Mouse (Mus musculus): ENCODE measurements around the gene Zfp526. TPM values are rescaled to one million over a fixed set of nuclear protein-coding genes. Genes with fewer than 3 reads are reported as not detected.
A peak's percentile ranks its signal among the peaks of the same experiment; 100 is the strongest.

Gene Zfp526
- polyA plus RNA-seq, 1 experiment = 8.7 TPM

DNA sequence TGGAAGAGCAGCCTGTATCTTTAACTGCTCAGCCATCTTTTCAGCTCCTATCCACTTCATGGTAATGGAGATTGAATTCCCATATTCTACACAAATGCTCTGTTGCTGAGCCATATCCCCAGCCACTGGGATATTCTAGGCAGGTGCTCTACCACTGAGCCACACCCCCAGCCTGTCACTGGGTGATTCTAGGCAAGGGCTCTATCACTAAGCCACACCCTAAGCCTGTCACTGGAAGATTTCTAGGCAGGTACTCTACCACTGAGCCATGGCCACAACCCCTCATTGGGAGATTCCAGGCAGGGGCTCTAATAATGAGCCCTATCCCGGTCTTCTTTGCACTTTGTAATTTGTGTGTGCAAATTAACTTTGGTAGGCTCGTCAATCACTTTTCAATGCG is 26.1 kb upstream of the Zfp526 start:
- 82% methylated on average over 3 of the region's 3 CpGs for WGBS
- no peak for TF ChIP-seq CTCF (IDR thresholded peaks at IDR 0.05; ENCODE audit: extremely low read depth, insufficient read length, insufficient replicate concordance, low read depth, low read length)
- no peak for TF ChIP-seq POLR2A (IDR thresholded peaks at IDR 0.05; ENCODE audit: low read depth, low read length)
- no peaks in the 10 kb centered on the region for H3K27me3 ChIP-seq (ENCODE audit: control insufficient read depth, insufficient read depth, low read length)
- H3K27ac ChIP-seq (ENCODE audit: insufficient read depth, low read depth, low read length) = no peak overlapping the region
- H3K36me3 ChIP-seq (ENCODE audit: control insufficient read depth, insufficient read depth, low read length) = no peaks in the 10 kb centered on the region
- peaks cover 6% of the 10 kb centered on the region; the same call in 1 of the 2 replicates for H3K4me1 ChIP-seq (ENCODE audit: control insufficient read depth, insufficient read depth, insufficient read length, low read length)
- H3K4me3 ChIP-seq (ENCODE audit: low read depth, low read length) = no peak overlapping the region

DNA sequence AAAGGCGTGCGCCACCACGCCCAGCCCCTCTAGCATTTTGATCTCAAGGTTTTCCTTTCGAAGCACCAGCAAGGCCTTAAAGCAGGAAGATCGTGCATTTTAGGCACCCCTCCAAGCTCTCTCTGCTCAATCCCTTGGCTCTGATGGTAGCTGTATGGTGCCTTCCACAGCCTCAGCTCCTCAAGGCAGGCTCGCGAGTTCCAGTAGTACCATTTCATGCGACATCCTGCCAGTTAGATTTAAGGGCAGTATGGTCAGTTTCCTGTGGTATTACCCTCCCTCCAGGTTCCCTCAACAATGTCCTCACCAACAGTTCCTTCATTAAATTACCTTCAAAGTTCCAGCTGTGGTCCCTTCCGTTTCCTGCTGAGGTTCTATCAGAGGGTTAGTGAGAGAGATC is 25.1 kb upstream of the Zfp526 start:
- peaks cover 6% of the 10 kb centered on the region; the same call in 1 of the 2 replicates for H3K4me1 ChIP-seq (ENCODE audit: control insufficient read depth, insufficient read depth, insufficient read length, low read length)
- WGBS = 78% methylated on average over 9 of the region's 9 CpGs
- TF ChIP-seq POLR2A (IDR thresholded peaks at IDR 0.05; ENCODE audit: low read depth, low read length) = no peak
- no peak for TF ChIP-seq CTCF (IDR thresholded peaks at IDR 0.05; ENCODE audit: extremely low read depth, insufficient read length, insufficient replicate concordance, low read depth, low read length)
- no peak overlapping the region for H3K27ac ChIP-seq (ENCODE audit: insufficient read depth, low read depth, low read length)
- no peaks in the 10 kb centered on the region for H3K27me3 ChIP-seq (ENCODE audit: control insufficient read depth, insufficient read depth, low read length)
- no peaks in the 10 kb centered on the region; the same call in 1 of the 2 replicates for H3K36me3 ChIP-seq (ENCODE audit: control insufficient read depth, insufficient read depth, low read length)
- H3K4me3 ChIP-seq (ENCODE audit: low read depth, low read length) = no peak overlapping the region

DNA sequence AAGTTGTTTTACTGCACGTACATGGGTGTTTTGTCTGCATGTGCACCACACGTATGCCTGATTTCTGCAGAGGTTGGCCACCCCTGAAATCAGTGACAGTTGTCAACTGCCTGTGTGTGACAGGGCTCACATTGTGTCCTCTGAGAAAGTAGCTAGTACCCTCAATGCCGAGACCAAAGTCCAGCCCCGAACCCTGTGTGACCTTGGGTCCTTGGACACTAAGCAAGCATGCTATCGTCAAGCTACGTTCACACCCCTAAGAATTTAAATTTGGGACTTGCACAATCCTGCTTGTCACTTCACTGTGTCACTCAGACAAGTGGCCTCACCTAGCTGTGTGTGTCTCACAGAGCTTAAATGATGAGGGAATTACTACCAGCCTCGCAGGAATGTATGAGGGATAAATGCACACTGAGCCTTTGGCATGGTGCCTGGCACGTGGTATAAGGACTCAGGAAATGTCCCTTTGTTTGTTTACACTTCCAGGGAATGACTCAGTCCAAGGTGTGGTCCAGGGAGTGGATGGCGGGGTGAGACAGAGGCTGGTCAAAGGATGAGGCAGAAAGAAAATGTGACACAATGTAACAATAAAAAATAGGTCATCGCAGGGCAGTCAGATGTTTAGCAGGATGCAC is 23.7 kb upstream of the Zfp526 start:
- H3K27me3 ChIP-seq (ENCODE audit: control insufficient read depth, insufficient read depth, low read length) = no peaks in the 10 kb centered on the region
- H3K36me3 ChIP-seq (ENCODE audit: control insufficient read depth, insufficient read depth, low read length) = peaks cover 10% of the 10 kb centered on the region
- WGBS = 22% methylated on average over 10 of the region's 10 CpGs
- peak overlapping the region; percentile 8; the same call in 1 of the 2 replicates for H3K27ac ChIP-seq (ENCODE audit: insufficient read depth, low read depth, low read length)
- TF ChIP-seq POLR2A (IDR thresholded peaks at IDR 0.05; ENCODE audit: low read depth, low read length) (no peak), CTCF (IDR thresholded peaks at IDR 0.05; ENCODE audit: extremely low read depth, insufficient read length, insufficient replicate concordance, low read depth, low read length) (no peak)
- peaks cover 6% of the 10 kb centered on the region; the same call in 1 of the 2 replicates for H3K4me1 ChIP-seq (ENCODE audit: control insufficient read depth, insufficient read depth, insufficient read length, low read length)
- H3K4me3 ChIP-seq (ENCODE audit: low read depth, low read length) = no peak overlapping the region

DNA sequence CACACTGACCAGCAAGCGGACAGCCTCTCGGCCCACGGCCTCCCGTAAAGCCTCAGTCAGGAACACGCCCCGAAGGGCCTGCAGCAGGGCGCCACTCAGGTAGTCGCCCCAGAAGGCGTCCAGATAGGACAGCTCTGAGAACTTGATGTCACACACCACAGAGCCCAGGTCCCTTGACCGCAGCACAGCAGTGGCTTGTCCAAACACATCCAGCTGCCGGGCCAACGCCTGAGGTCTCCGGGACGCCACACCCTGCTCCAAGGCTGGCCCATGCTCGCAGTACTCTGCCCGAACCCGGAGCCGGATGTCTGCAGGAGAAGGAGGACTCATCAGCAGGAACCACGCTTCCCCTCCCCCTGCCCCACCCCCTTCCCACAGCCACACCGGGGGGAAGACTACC is 17.6 kb upstream of the Zfp526 start:
- Histone ChIP-seq H3K4me3 (ENCODE audit: low read depth, low read length) (no peak overlapping the region), H3K27me3 (ENCODE audit: control insufficient read depth, insufficient read depth, low read length) (no peaks in the 10 kb centered on the region), H3K36me3 (ENCODE audit: control insufficient read depth, insufficient read depth, low read length) (peaks cover 52% of the 10 kb centered on the region), H3K4me1 (ENCODE audit: control insufficient read depth, insufficient read depth, insufficient read length, low read length) (peaks cover 34% of the 10 kb centered on the region), H3K27ac (ENCODE audit: insufficient read depth, low read depth, low read length) (no peak overlapping the region)
- 90% methylated on average over 20 of the region's 20 CpGs for WGBS
- TF ChIP-seq POLR2A (IDR thresholded peaks at IDR 0.05; ENCODE audit: low read depth, low read length) (no peak), CTCF (IDR thresholded peaks at IDR 0.05; ENCODE audit: extremely low read depth, insufficient read length, insufficient replicate concordance, low read depth, low read length) (no peak)

DNA sequence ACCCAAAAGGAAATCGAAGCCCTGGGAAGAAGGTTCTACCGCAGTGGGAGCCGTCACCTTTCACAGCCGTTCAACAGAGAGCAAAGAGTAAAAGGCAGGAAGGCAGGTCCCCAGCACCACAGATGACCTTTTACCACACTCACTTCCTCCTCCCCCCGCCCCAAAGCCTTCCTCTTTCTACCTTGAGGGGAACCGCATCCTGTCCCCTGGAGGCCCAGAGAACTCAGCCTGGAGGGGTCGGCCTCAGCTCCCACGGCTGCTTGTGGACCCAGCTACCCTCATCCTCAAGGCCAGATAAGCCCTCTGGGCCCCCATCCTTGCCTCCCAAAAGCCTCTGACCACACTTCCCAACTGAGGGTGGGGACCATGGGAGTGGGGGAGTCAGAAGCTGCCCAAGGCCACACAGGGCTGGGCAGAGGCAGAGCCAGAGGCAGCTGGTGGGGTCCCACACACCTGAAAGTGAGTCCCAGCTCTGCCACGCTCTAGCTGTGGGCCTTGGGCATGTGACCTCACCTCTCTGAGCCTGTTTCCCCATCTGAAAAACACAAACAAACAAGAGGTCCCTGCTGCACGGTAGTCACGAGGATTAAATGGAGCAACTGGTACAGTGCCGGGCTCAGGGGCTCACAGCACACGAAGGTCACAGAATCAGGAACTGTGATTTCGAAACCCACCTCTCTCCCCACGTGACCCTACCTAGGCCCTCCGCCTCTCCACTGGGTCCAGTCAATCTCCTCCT is 15.7 kb upstream of the Zfp526 start:
- Histone ChIP-seq H3K4me1 (ENCODE audit: control insufficient read depth, insufficient read depth, insufficient read length, low read length) (peaks cover 48% of the 10 kb centered on the region), H3K27me3 (ENCODE audit: control insufficient read depth, insufficient read depth, low read length) (no peaks in the 10 kb centered on the region), H3K4me3 (ENCODE audit: low read depth, low read length) (peak overlapping the region; percentile 40), H3K27ac (ENCODE audit: insufficient read depth, low read depth, low read length) (peak overlapping the region; percentile 84), H3K36me3 (ENCODE audit: control insufficient read depth, insufficient read depth, low read length) (peaks cover 63% of the 10 kb centered on the region)
- no peak for TF ChIP-seq POLR2A (IDR thresholded peaks at IDR 0.05; ENCODE audit: low read depth, low read length)
- no peak for TF ChIP-seq CTCF (IDR thresholded peaks at IDR 0.05; ENCODE audit: extremely low read depth, insufficient read length, insufficient replicate concordance, low read depth, low read length)
- 62% methylated on average over 16 of the region's 16 CpGs for WGBS

DNA sequence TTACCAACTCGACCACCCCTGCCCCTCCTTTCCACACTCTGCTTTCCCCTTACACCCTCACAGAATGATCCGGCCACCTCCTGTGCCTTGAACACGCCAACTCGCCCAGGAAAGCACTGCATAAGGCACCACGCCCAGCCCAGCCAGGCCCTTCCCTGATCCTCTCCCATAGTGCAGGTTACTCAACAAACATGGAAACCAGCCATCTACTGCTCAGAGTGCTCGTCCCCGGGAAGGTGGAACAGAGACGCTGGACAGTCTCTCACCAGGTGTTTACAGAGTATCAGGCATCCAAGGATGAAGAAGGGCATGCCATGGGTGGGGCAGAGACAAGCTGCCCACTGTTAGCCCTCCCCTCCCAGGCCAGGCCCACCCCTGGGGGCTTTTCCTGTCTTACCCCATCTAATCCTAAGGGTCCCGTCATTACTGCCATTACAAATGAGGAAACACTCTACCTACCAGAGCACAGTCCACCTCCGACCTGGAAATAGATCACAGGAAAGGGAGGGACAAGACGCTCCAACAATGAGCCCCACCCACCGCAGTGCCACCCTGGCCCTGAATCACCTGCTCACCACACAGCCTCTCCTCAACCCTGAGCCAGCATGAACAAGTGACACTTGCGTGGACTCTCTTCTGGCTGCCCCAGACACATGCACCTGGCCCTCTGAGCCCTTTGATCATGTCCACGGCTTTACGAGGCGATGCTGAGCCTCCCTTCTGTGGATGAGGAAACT is 15.0 kb upstream of the Zfp526 start:
- H3K36me3 ChIP-seq (ENCODE audit: control insufficient read depth, insufficient read depth, low read length) = peaks cover 70% of the 10 kb centered on the region
- 40% methylated on average over 16 of the region's 16 CpGs for WGBS
- H3K4me3 ChIP-seq (ENCODE audit: low read depth, low read length) = peak overlapping the region; percentile 40
- TF ChIP-seq POLR2A (IDR thresholded peaks at IDR 0.05; ENCODE audit: low read depth, low read length) (no peak), CTCF (IDR thresholded peaks at IDR 0.05; ENCODE audit: extremely low read depth, insufficient read length, insufficient replicate concordance, low read depth, low read length) (no peak)
- H3K27me3 ChIP-seq (ENCODE audit: control insufficient read depth, insufficient read depth, low read length) = no peaks in the 10 kb centered on the region
- peaks cover 48% of the 10 kb centered on the region for H3K4me1 ChIP-seq (ENCODE audit: control insufficient read depth, insufficient read depth, insufficient read length, low read length)
- H3K27ac ChIP-seq (ENCODE audit: insufficient read depth, low read depth, low read length) = peak overlapping the region; percentile 84

Data from small intestine, adult 2 months (tissue).